Mouse (Mus musculus) liver, adult 2 months (tissue): ENCODE measurements at regions not wholly inside any gene's neighbourhood (a gene's known extent, or its start where the extent isn't known, plus 50 kb on each side); places are given as distances from the start of the nearest gene placed in this dataset.

Experiments used
- DNase-seq: peaks from one replicate; pipeline ENCODE4 v3.0.0-alpha.2; 2011; ENCODE audit warnings: low read depth, low spot score; ENCODE audit errors: extremely low read depth
- H3K27ac ChIP-seq: fragments of 200-500 bp; replicated peaks from 2 replicates; pipeline ENCODE4 v1.5.1; 2012; ENCODE audit warnings: low read depth, mild to moderate bottlenecking, control low read depth, inconsistent platforms, low read length; ENCODE audit not compliant: insufficient read depth
- H3K27me3 ChIP-seq: fragments of 200-500 bp; 2 replicates; pipeline ENCODE4 v1.6.1; 2012; ENCODE audit warnings: mild to moderate bottlenecking, moderate library complexity, low read length, inconsistent platforms; ENCODE audit not compliant: control insufficient read depth, insufficient read depth
- H3K36me3 ChIP-seq: fragments of 200-500 bp; 2 replicates; pipeline ENCODE4 v1.6.1; 2012; ENCODE audit warnings: low read length, inconsistent platforms; ENCODE audit not compliant: control insufficient read depth, insufficient read depth
- H3K4me1 ChIP-seq: fragments of 200-500 bp; 2 replicates; pipeline ENCODE4 v1.6.1; 2011; ENCODE audit warnings: low read length; ENCODE audit not compliant: control insufficient read depth, insufficient read depth
- H3K4me3 ChIP-seq: fragments of 200-500 bp; 2 replicates; pipeline ENCODE4 v1.5.1; 2011; ENCODE audit warnings: low read depth, mild to moderate bottlenecking, control low read depth, low read length, moderate library complexity; ENCODE audit not compliant: insufficient read depth
- H3K79me2 ChIP-seq: fragments of 200-500 bp; 2 replicates; pipeline ENCODE4 v1.6.1; 2012; ENCODE audit warnings: inconsistent platforms, mild to moderate bottlenecking, low read length, moderate library complexity; ENCODE audit not compliant: control insufficient read depth, insufficient read depth
- H3K9ac ChIP-seq: fragments of 200-500 bp; 2 replicates; pipeline ENCODE4 v1.6.1; 2012; ENCODE audit warnings: low read depth, mild to moderate bottlenecking, control low read depth, inconsistent platforms, low read length
- CTCF ChIP-seq: fragments of 200-500 bp; IDR thresholded peaks from 2 replicates; pipeline ENCODE4 v1.5.1; 2011; ENCODE audit warnings: low read depth, low read length, control low read depth
- POLR2A ChIP-seq: fragments of 200-500 bp; IDR thresholded peaks from 2 replicates; pipeline ENCODE4 v1.6.1; 2011; ENCODE audit warnings: low read length, control low read depth; ENCODE audit not compliant: insufficient read depth; ENCODE audit errors: extremely low read depth
- WGBS: fragments of 180-500 bp; shearing (Covaris S2); methylation state at CpG from one replicate; pipeline ENCODE4 v1.1.7; 2018; 5-methylcytosine and 5-hydroxymethylcytosine counted together

GRCm38 (mm10) chr5:4495482-4495881 lies 262.4 kb downstream of the Fzd1 start:
- no peak overlapping the region for H3K27ac ChIP-seq
- no peaks in the 10 kb centered on the region for H3K79me2 ChIP-seq
- no peak for DNase-seq
- H3K27me3 ChIP-seq: no peaks in the 10 kb centered on the region
- TF ChIP-seq CTCF (no peak), POLR2A (no peak)
- no peaks in the 10 kb centered on the region for H3K4me1 ChIP-seq
- H3K4me3 ChIP-seq: no peak overlapping the region
- 87% methylated on average over 6 of the region's 6 CpGs for WGBS
- H3K9ac ChIP-seq: no peak overlapping the region
- no peaks in the 10 kb centered on the region for H3K36me3 ChIP-seq

- no peak overlapping the region for H3K9ac ChIP-seq
- no peaks in the 10 kb centered on the region for H3K4me1 ChIP-seq
- no peak overlapping the region for H3K27ac ChIP-seq
- 84% methylated on average over 4 of the region's 4 CpGs for WGBS
- no peak for TF ChIP-seq CTCF
- no peak for TF ChIP-seq POLR2A
- no peak for DNase-seq
- H3K27me3 ChIP-seq: no peaks in the 10 kb centered on the region
- H3K4me3 ChIP-seq: no peak overlapping the region
- no peaks in the 10 kb centered on the region for H3K36me3 ChIP-seq
- no peaks in the 10 kb centered on the region for H3K79me2 ChIP-seq
Observed at GRCm38 (mm10) chr5:4486391-4487132, 271.3 kb downstream of the Fzd1 start.

GRCm38 (mm10) chr5:4485542-4486390 lies 272.1 kb downstream of the Fzd1 start:
- H3K4me1 ChIP-seq: no peaks in the 10 kb centered on the region
- H3K79me2 ChIP-seq: no peaks in the 10 kb centered on the region
- WGBS: 77% methylated on average over 10 of the region's 10 CpGs
- no peak for DNase-seq
- no peak overlapping the region for H3K9ac ChIP-seq
- H3K27ac ChIP-seq: no peak overlapping the region
- H3K4me3 ChIP-seq: no peak overlapping the region
- H3K27me3 ChIP-seq: no peaks in the 10 kb centered on the region
- no peak for TF ChIP-seq CTCF
- TF ChIP-seq POLR2A: no peak
- no peaks in the 10 kb centered on the region for H3K36me3 ChIP-seq

- no peak for TF ChIP-seq CTCF
- TF ChIP-seq POLR2A: no peak
- Histone ChIP-seq H3K27me3 (no peaks in the 10 kb centered on the region), H3K4me1 (no peaks in the 10 kb centered on the region), H3K9ac (no peak overlapping the region), H3K79me2 (no peaks in the 10 kb centered on the region), H3K4me3 (no peak overlapping the region), H3K36me3 (no peaks in the 10 kb centered on the region), H3K27ac (no peak overlapping the region)
- no peak for DNase-seq
- WGBS: 74% methylated on average over 6 of the region's 6 CpGs
Observed at GRCm38 (mm10) chr5:4484780-4485179, 273.1 kb downstream of the Fzd1 start.

- DNase-seq: no peak
- no peak overlapping the region for H3K4me3 ChIP-seq
- no peak overlapping the region for H3K27ac ChIP-seq
- H3K27me3 ChIP-seq: no peaks in the 10 kb centered on the region
- no peak overlapping the region for H3K9ac ChIP-seq
- no peaks in the 10 kb centered on the region for H3K79me2 ChIP-seq
- no peaks in the 10 kb centered on the region for H3K4me1 ChIP-seq
- TF ChIP-seq CTCF: no peak
- no peak for TF ChIP-seq POLR2A
- WGBS: 83% methylated on average over 1 of the region's 1 CpGs
- no peaks in the 10 kb centered on the region for H3K36me3 ChIP-seq
Observed at GRCm38 (mm10) chr5:4484151-4484550, 273.7 kb downstream of the Fzd1 start.

GRCm38 (mm10) chr5:4474255-4474654 lies 282.1 kb downstream of the Mterf1b start:
- Histone ChIP-seq H3K9ac (no peak overlapping the region), H3K27me3 (no peaks in the 10 kb centered on the region), H3K79me2 (no peaks in the 10 kb centered on the region), H3K27ac (no peak overlapping the region), H3K4me1 (no peaks in the 10 kb centered on the region), H3K4me3 (no peak overlapping the region), H3K36me3 (no peaks in the 10 kb centered on the region)
- 83% methylated on average over 2 of the region's 2 CpGs for WGBS
- TF ChIP-seq CTCF (no peak), POLR2A (no peak)
- no peak for DNase-seq
